Mouse (Mus musculus) mouse embryonic stem cell (cell line): ENCODE measurements around the gene Tnfsf14.

Experiments
- in situ Hi-C, 2 experiments: fragments of 300-500 bp; cut with MboI; formaldehyde crosslinking; loops; 1 replicate in 1 of 2; 3 replicates in 1 of 2; pipeline ENCODE4 v1.14.3; 2019 to 2020; ENCODE audit warnings: low sequenced_read_pairs in 2 of 2, low pct_unique_long_range_greater_than_20kb in 1 of 2, mixed read lengths in 1 of 2; ENCODE audit not compliant: unreplicated experiment in 1 of 2

Tnfsf14 gene

DNA sequence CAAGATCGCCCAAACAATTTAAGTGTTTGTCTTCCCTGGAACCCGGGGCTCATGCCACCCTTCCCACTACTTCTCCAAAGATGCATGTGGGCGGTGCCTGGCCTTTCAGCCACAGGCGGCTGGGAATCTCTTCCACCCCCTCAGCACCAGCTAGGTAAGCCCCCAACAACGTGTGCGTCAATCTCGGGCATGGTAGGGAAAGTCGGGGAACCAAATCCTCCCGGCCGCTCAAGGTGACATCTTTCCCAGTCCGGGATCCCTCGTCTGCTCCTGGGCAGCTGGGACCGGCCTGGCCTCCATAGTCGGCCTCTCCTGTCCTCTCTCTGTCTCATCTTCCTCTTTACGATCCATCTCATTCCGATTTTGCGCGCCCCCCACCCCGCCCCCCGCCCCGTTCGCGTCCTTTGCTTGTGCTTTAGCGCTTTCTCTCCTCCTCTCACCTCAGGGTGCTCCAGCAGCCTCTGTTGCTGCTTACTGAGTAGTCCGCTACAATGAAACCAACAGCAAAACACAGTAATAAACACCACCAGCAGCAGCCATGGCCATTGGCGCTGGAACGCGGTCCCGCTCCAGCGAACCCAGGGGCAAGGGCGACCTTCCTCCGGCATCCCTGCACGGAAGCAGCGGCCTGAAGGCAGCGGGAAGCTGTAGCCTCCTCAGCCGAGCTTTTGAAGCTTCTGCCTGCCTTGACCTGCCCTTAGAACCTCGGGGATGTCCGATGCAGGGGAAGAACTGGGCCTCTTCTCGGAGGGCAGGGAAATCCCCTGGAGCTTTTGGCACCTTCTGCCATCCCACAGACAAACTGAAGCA is 44.8 kb downstream of the Tnfsf14 start, which contains the start of gene Cd70:
Gene Cd70 (minus strand): TSS at position 784 of the 810 bp plus-strand sequence.
- in situ Hi-C loops, result no loop called here

- in situ Hi-C loops, result no loop called here
Measured at GRCm38 (mm10) chr17:57148343-57148742, 45.6 kb downstream of the Tnfsf14 start.

- in situ Hi-C loops, result no loop called here
Measured at GRCm38 (mm10) chr17:57145115-57145514, 48.9 kb downstream of the Tnfsf14 start.

DNA sequence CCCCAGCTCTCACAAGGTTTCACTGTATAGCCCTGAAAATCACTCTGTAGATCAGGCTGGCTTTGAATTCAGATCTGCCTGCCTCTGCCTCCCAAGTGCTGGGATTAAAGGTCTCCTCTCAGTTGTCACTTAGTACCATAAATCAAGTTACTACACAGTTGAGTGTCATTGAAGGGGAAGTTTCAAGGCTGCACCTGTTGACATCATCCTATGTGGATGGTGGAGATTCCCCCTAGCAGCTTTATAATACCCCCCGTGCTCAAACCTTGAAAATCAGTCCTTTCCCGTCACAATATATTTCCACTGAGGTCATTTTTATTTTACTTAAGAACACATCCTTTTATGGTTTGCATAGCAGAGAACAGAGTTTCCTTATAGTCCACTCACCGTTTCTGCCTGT is 50.3 kb downstream of the Tnfsf14 start:
- in situ Hi-C loops, result no loop called here

DNA sequence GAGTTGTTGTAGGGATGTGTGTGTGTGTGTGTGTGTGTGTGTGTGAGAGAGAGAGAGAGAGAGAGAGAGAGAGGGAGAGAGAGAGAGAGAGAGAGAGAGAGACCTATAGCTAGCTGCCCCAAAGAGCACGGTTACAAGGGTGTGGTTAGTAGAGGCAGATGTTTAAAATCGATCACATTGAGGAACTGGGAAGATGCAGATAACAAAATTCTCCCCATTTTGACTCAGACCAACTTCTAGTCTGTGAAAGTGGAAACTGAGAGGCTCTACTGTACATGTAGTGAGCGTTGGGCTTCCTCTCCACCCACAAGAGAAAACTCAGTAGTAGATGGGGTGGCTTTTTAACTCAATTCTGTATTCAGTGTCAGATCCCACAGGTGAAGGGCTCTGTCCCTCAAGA is 54.3 kb downstream of the Tnfsf14 start:
- in situ Hi-C loops, result no loop called here
